Mouse (Mus musculus): Measurements from ENCODE around the gene Arrb2. TPM values are rescaled to one million over a fixed set of nuclear protein-coding genes. Genes with fewer than 3 reads are reported as not detected.

Gene Arrb2
- polyA plus RNA-seq, 1 experiment, result 10.1 TPM

- no peak overlapping the region for H3K27ac ChIP-seq (ENCODE audit: insufficient read depth, low read length)
- TF ChIP-seq CTCF (IDR thresholded peaks at IDR 0.05; ENCODE audit: borderline replicate concordance, insufficient read depth, low read length) (no peak), POLR2A (IDR thresholded peaks at IDR 0.05; ENCODE audit: low read depth, low read length) (no peak)
- no peak overlapping the region for H3K4me3 ChIP-seq (ENCODE audit: insufficient read depth, low read length)
- H3K4me1 ChIP-seq (ENCODE audit: control insufficient read depth, insufficient read depth, low read length), result no peaks in the 10 kb centered on the region
Observed at GRCm38 (mm10) chr11:70440637-70441036, 8.2 kb downstream of the Arrb2 start.

- no peak for TF ChIP-seq POLR2A (IDR thresholded peaks at IDR 0.05; ENCODE audit: low read depth, low read length)
- TF ChIP-seq CTCF (IDR thresholded peaks at IDR 0.05; ENCODE audit: borderline replicate concordance, insufficient read depth, low read length), result no peak
- Histone ChIP-seq H3K4me3 (ENCODE audit: insufficient read depth, low read length) (no peak overlapping the region), H3K4me1 (ENCODE audit: control insufficient read depth, insufficient read depth, low read length) (no peaks in the 10 kb centered on the region), H3K27ac (ENCODE audit: insufficient read depth, low read length) (no peak overlapping the region)
Observed at GRCm38 (mm10) chr11:70441882-70442281, 9.4 kb downstream of the Arrb2 start.

GRCm38 (mm10) chr11:70443964-70444363 lies 11.5 kb downstream of the Arrb2 start:
- Histone ChIP-seq H3K4me3 (ENCODE audit: insufficient read depth, low read length) (no peak overlapping the region), H3K4me1 (ENCODE audit: control insufficient read depth, insufficient read depth, low read length) (no peaks in the 10 kb centered on the region), H3K27ac (ENCODE audit: insufficient read depth, low read length) (no peak overlapping the region)
- TF ChIP-seq POLR2A (IDR thresholded peaks at IDR 0.05; ENCODE audit: low read depth, low read length), result no peak
- no peak for TF ChIP-seq CTCF (IDR thresholded peaks at IDR 0.05; ENCODE audit: borderline replicate concordance, insufficient read depth, low read length)

GRCm38 (mm10) chr11:70444667-70445066 lies 12.2 kb downstream of the Arrb2 start:
- Histone ChIP-seq H3K4me3 (ENCODE audit: insufficient read depth, low read length) (no peak overlapping the region), H3K4me1 (ENCODE audit: control insufficient read depth, insufficient read depth, low read length) (no peaks in the 10 kb centered on the region), H3K27ac (ENCODE audit: insufficient read depth, low read length) (no peak overlapping the region)
- TF ChIP-seq CTCF (IDR thresholded peaks at IDR 0.05; ENCODE audit: borderline replicate concordance, insufficient read depth, low read length) (no peak), POLR2A (IDR thresholded peaks at IDR 0.05; ENCODE audit: low read depth, low read length) (no peak)

GRCm38 (mm10) chr11:70446756-70447155 lies 14.3 kb downstream of the Arrb2 start:
- H3K4me3 ChIP-seq (ENCODE audit: insufficient read depth, low read length), result no peak overlapping the region
- TF ChIP-seq POLR2A (IDR thresholded peaks at IDR 0.05; ENCODE audit: low read depth, low read length), result no peak
- TF ChIP-seq CTCF (IDR thresholded peaks at IDR 0.05; ENCODE audit: borderline replicate concordance, insufficient read depth, low read length), result no peak

GRCm38 (mm10) chr11:70447373-70447772 lies 14.9 kb downstream of the Arrb2 start:
- H3K27ac ChIP-seq (ENCODE audit: insufficient read depth, low read length), result no peak overlapping the region
- H3K4me1 ChIP-seq (ENCODE audit: control insufficient read depth, insufficient read depth, low read length), result no peaks in the 10 kb centered on the region
- TF ChIP-seq POLR2A (IDR thresholded peaks at IDR 0.05; ENCODE audit: low read depth, low read length), result no peak
- TF ChIP-seq CTCF (IDR thresholded peaks at IDR 0.05; ENCODE audit: borderline replicate concordance, insufficient read depth, low read length), result no peak
- H3K4me3 ChIP-seq (ENCODE audit: insufficient read depth, low read length), result no peak overlapping the region

More at GRCm38 (mm10) chr11:70446756-70447155, 14.3 kb downstream of the Arrb2 start:
- Histone ChIP-seq H3K4me1 (ENCODE audit: control insufficient read depth, insufficient read depth, low read length) (no peaks in the 10 kb centered on the region), H3K27ac (ENCODE audit: insufficient read depth, low read length) (no peak overlapping the region)

- H3K4me1 ChIP-seq (ENCODE audit: control insufficient read depth, insufficient read depth, low read length), result no peaks in the 10 kb centered on the region
- no peak overlapping the region for H3K27ac ChIP-seq (ENCODE audit: insufficient read depth, low read length)
- TF ChIP-seq CTCF (IDR thresholded peaks at IDR 0.05; ENCODE audit: borderline replicate concordance, insufficient read depth, low read length) (no peak), POLR2A (IDR thresholded peaks at IDR 0.05; ENCODE audit: low read depth, low read length) (no peak)
- no peak overlapping the region for H3K4me3 ChIP-seq (ENCODE audit: insufficient read depth, low read length)
Observed at GRCm38 (mm10) chr11:70450926-70451325, 18.5 kb downstream of the Arrb2 start.

- H3K4me3 ChIP-seq (ENCODE audit: insufficient read depth, low read length), result peak within 1 kb of the TSS; percentile 65
- no peaks in the 10 kb centered on the region for H3K4me1 ChIP-seq (ENCODE audit: control insufficient read depth, insufficient read depth, low read length)
- peak within 1 kb of the TSS; percentile 91 for H3K27ac ChIP-seq (ENCODE audit: insufficient read depth, low read length)
- TF ChIP-seq CTCF (IDR thresholded peaks at IDR 0.05; ENCODE audit: borderline replicate concordance, insufficient read depth, low read length), result peak; percentile 86
- peak; percentile 79 for TF ChIP-seq POLR2A (IDR thresholded peaks at IDR 0.05; ENCODE audit: low read depth, low read length)
Observed at GRCm38 (mm10) chr11:70451797-70452498, 19.5 kb downstream of the Arrb2 start, which contains the start of gene Med11. Med11 (plus strand) TSS chr11:70451919.

- TF ChIP-seq CTCF (IDR thresholded peaks at IDR 0.05; ENCODE audit: borderline replicate concordance, insufficient read depth, low read length), result no peak
- no peak for TF ChIP-seq POLR2A (IDR thresholded peaks at IDR 0.05; ENCODE audit: low read depth, low read length)
- Histone ChIP-seq H3K4me1 (ENCODE audit: control insufficient read depth, insufficient read depth, low read length) (no peaks in the 10 kb centered on the region), H3K27ac (ENCODE audit: insufficient read depth, low read length) (no peak overlapping the region), H3K4me3 (ENCODE audit: insufficient read depth, low read length) (no peak overlapping the region)
Observed at GRCm38 (mm10) chr11:70453261-70454044, 21.0 kb downstream of the Arrb2 start.
